Mouse (Mus musculus) bone marrow macrophage, adult 2 months (primary cell): ENCODE measurements around the gene Selenow.

Source experiments
- CTCF ChIP-seq: IDR thresholded peaks from 2 replicates; pipeline ENCODE4 v1.5.1; 2012; ENCODE audit warnings: low read depth, mild to moderate bottlenecking, low read length, moderate library complexity
- POLR2A ChIP-seq: IDR thresholded peaks from 2 replicates; pipeline ENCODE4 v1.6.1; 2012; ENCODE audit warnings: mild to moderate bottlenecking, low read depth, low read length, borderline replicate concordance

DNA sequence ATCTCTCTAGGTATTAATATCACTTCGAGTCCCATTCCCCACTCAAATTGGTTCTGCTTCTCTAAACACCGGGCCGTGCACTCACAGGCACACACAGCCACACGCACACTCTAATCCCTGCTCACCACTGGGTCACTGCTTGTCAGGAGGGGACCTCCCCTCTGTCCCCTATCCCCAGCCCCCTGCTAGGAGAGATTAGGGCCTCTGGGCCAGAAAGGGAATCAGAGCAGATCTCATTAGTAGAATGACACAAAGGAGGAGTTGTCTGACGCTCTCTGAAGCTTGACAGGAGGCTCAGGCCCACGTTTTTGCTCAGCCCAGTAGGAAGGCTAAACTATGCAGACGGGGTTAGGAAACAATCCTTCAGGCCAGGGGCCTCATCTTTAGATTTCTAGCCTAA, 40.8 kb downstream of the Selenow start:
- TF ChIP-seq POLR2A (no peak), CTCF (no peak)
